Mouse (Mus musculus) ES-Bruce4 (cell line): Measurements from ENCODE around the gene Ncbp2.

Experiments used
- CTCF ChIP-seq: IDR thresholded peaks from one replicate; pipeline ENCODE4 v1.8.1; 2011; ENCODE audit warnings: low read depth, low read length
- EP300 ChIP-seq: IDR thresholded peaks from 2 replicates; pipeline ENCODE4 v1.6.1; 2011; ENCODE audit warnings: low read depth, low read length; ENCODE audit not compliant: insufficient read depth
- POLR2A ChIP-seq: IDR thresholded peaks from one replicate; pipeline ENCODE4 v1.8.1; 2011; ENCODE audit warnings: low read length; ENCODE audit not compliant: insufficient read depth

GRCm38 (mm10) chr16:31906896-31907295 lies 41.4 kb upstream of the Ncbp2 start:
- no peak for TF ChIP-seq POLR2A
- no peak for TF ChIP-seq EP300
- TF ChIP-seq CTCF: no peak
